Mouse (Mus musculus): Measurements from ENCODE around the gene Myo1c.
"Not testable (repeated sequence)": the region's sequence is repeated elsewhere in the genome, so short reads cannot be mapped to it uniquely, and the experiment has no call there.

The Myo1c gene

DNA sequence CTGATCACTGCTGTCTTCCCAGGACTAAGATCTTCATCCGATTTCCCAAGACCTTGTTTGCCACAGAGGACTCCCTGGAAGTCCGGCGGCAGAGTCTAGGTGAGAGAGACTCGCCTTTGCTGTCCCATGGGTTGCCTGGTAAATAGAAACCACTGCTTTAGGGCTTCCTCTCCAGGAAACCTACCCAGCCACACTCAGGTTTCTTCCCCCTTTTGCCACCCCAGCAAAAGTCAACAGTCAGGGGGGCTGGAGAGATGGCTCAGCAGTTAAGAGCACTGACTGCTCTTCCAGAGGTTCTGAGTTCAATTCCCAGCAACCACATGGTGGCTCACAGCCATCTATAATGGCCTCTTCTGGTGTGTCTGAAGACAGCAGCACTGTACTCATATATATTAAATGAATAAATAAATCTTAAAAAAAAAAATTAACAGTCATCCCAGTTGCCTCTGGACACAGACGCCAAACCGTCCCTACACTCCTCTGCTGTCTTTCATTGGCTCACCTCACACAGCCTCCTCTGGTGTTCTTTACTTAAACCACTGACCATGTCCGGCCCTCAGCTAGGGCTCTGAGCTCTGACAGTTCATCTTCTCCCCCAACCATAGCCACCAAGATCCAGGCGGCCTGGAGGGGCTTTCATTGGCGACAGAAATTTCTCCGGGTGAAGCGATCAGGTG lies 19.0 kb downstream of the Myo1c start:
- DNase-seq (ENCODE audit: low spot score) = no peak

DNA sequence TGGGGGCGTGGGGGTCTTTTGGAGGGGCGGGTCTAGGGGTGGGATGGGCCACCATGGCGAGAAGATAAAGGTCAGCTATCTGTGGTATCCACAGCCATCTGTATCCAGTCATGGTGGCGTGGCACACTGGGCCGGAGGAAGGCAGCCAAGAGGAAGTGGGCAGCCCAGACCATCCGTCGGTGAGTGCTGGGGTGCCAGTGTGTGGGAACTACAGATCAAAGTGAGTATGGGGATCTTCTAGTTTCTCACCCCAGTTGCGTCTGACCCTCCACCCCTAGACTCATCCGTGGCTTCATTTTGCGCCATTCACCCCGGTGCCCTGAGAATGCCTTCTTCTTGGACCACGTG lies 19.5 kb downstream of the Myo1c start:
- no peak for DNase-seq (ENCODE audit: low spot score)

DNA sequence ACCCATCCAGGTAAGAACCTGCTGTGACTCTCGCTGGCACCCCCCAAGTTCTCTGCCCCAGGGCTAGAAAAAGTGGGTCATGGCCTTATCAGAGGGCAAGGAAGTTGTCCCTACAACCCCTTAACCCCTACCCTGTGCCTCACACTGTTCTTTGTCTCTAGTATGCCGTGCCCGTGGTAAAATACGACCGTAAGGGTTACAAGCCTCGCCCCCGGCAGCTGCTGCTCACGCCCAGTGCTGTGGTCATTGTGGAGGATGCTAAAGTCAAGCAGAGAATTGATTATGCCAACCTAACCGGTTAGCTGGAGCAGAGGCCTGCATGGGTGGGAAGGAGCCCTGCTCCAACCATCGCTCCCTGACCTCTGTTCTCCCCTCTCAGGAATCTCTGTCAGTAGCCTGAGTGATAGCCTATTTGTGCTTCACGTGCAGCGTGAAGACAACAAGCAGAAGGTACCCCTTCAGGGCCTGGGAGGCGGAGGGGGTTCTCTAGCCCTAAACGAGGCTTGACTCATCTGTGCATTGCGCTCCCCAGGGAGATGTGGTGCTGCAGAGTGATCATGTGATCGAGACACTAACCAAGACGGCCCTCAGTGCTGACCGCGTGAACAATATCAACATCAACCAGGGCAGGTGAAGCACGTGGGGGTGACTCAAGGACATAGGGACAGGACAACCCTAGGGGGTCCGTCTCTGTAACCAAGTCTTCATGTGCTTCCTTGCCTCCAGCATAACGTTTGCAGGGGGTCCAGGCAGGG lies 21.3 kb downstream of the Myo1c start:
- no peak for DNase-seq (ENCODE audit: low spot score)

DNA sequence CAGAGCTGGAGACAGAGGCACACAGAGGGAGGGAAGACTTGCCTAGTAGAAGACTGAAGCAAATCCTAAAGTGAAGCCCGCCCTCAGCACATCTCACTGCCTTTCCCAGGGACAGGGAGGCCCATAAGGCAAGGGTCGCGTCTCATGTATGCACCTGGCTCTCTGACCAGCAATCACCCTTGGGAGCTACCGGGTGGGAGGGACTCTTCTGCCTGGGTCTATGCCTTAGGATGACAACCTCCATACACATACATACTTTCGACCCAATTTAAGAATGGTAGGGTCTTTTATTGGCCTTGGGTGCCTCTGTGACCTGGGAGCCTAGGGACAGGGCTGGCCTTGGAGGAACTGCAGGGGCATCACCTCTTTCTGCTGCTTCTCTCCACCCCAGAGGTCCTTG lies 23.1 kb downstream of the Myo1c start:
- DNase-seq (ENCODE audit: low spot score) = no peak

DNA sequence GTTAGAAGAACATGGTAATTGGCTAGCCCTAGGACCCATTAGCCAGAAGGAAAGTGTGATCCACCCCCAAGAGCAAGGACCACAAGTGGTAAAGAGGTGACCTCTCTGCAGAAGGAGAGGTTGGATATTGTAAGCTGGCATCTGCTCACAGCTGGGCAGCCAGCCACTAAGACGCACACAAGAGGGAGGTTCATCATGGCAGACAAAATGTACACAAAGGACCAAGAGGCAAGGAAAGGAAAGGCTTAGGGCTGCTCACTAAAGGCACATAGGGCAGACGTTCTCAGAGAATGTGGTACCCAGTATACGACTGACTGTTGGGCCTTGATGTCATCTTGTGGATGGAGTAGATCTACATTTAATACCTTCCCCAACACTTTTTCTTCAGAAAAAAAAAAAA lies 24.6 kb downstream of the Myo1c start:
- DNase-seq (ENCODE audit: low spot score) = no peak

DNA sequence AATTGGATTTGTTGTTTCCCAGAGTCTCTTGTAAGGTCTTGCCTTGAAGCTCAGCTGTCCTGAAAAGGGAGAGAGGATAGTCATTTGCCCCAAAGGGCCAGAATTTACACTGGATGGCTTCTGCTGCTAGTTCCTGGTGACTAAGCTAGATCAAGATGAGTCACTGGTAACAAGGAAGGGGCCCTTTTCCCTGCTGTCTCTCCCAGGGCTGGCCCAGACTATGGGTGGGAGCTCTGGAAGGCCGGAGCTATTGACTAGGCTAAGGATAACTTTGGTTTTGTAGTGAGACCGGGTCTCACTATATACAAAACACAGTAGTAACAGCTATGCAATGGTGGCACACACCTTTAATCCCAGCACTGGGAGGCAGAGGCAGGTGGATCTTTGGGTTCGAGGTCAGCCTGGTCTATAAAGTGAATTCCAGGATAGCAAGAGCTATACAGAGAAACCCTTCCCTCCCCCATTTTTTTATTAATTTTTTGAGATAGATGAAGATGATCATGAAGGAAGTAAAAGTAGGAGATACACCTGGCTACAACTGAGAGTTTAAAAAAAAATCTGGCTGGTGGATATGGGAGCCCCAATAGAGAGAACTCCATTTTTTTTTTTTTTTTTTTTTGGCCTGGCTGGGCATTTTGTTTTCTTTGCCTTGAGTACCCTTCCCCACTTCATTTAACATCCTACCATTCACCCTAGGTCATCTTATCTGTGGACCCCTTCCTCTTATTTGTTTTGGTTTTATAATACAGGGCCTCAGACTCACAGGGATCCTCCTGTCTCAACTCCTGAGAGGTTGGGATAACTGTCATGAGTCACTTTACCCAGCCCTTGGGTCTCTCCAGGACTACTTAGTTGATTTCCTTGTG lies 27.8 kb downstream of the Myo1c start:
- DNase-seq (ENCODE audit: low spot score) = no peak

DNA sequence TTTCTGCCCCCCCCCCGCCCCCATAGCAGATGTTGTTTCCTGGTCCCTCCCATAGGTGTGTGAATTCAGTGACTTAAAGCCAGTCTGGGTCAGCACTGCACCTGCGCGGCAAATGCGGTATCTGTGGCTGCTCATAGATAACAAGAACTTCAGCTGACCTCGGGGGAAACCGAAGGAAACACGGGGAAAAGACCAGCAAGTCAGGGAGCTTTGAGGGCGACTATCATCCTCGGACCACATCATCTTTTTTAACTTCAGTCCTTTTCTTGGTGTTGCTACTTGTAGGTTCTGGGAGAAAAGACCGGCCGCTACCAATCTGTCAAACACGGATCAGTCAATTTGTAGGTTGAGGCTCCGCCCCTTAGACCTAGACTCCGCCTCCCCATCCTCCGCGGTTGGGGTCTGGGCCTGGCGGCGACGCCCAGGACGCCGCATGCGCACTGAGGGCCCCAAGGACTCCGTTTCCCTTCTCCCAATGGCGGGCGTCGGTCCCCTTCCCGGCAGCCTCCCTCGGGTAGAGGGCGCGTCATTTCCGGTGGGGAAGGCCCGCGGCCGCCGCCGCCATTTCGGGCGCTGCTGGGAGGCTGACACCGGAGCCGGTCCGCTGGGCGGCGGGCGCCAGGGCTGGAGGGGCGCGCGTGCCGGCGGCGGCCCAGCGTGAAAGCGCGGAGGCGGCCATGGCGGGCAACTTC lies 28.6 kb downstream of the Myo1c start, which contains the start of gene Crk:
Crk (plus strand) TSS at position 513 of the 692 bp plus-strand sequence.
- peak; percentile 91 for DNase-seq (ENCODE audit: low spot score)

DNA sequence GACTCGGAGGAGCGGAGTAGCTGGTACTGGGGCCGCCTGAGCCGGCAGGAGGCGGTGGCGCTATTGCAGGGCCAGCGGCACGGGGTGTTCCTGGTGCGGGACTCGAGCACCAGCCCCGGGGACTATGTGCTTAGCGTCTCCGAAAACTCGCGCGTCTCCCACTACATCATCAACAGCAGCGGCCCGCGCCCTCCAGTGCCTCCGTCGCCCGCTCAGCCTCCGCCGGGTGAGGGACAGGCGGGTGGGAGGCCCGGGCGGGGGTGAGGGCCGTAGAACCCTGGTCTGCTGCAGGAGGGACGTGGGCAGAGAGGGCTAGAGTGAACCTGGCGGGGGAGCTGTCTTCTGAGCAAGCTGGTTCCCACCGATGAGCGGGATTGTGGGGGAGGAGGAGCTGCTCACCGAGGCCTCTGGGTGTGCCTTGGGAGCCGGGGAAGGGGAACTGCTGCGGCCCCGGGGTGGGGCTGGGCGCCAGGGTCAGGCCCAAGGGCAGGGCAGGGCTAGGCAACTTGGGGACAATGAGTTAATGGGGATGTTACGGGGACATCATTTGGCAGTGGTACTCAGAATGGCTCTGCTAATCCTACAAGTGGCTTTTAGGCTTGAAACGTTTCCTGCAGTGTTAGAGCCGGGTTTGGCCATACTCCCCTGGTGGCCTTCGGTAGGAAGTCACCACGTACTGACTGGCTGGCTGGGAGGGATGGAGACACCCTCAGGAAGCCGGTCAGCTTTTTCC lies 29.3 kb downstream of the Myo1c start:
- peak; percentile 26 for DNase-seq (ENCODE audit: low spot score)

DNA sequence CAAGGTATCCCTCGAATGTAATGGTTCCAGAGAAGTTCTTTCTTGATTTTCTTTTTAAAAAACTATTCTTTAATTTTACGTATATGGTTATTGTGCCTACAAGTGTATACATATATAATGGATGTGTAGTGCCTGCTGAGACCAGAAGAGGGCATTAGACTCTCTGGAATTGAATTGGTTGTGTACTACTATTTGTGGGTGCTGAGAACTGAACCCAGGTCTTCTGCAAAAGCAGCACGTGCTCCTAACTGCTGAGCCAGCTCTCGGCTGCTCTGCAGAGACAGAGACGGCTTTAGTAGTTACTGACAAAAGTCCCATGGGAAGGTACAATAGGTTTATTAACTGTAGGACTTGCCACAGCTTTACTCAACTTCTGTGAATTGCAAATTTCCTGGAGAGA lies 34.2 kb downstream of the Myo1c start:
- no peak for DNase-seq (ENCODE audit: low spot score)

DNA sequence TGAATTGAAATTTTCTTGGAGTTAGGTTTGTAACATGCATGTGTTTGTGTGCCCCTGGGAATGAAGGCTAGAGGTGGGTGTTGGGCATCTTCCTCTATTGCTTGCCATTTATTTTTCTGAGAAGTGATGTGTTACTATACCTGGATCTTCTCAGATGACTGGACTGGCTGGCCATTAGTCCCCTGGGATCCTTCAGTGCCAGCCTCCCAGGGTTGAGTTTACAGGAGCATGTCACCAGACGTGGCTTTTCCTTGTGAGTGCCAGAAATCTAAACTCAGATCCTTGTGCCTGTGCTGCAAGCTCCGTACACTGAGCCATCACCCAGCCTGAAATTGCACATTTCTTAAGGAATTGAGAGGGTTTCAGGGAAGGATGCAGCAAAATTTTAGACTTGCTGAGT lies 34.7 kb downstream of the Myo1c start:
- no peak for DNase-seq (ENCODE audit: low spot score)

DNA sequence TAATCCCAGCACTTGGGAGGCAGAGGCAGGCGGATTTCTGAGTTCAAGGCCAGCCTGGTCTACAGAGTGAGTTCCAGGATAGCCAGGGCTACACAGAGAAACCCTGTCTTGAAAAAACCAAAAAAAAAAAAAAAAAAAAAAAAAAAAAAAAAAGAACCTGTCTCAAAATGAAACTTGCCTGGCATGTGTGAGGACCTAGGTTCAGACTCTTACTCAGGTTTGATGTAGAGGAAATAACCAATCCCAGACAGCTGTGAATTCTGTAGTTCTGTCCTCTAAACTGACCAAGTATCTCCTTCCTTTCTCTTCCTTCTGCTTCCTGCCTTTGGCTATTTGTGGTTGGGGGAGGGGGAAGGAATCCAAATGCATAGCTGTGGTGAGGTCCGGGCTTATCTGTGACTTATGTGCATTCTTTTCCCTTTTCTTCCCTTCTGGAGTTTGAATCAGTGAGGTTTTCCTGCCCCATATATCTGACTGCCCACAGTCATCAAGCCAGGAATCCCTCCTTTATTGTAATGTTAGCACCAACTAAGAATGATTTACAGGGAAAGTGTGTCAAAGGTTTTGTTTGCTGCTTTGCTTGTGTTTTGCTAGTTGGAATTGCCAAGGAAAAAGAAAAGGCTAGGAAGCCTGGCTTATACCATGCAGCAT lies 37.2 kb downstream of the Myo1c start:
- DNase-seq (ENCODE audit: low spot score) = no peak

DNA sequence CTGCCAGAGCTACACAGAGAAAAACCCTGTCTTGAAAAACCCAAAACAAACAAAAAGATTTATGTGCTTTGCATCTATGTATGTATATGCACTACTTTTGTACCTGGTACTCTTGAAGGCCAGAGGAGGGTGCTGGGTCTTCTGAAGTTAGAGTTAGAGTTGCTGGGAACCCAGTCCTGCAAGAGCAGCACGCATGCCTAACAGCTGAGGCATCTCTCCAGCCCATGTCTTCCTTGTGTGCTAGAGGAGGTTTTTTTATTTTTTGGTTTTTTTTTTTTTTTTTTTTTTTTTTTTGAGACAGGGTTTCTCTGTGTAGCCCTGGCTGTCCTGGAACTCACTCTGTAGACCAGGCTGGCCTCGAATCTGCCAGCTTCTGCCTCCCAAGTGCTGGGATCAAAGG lies 37.8 kb downstream of the Myo1c start:
- no peak for DNase-seq (ENCODE audit: low spot score)

DNA sequence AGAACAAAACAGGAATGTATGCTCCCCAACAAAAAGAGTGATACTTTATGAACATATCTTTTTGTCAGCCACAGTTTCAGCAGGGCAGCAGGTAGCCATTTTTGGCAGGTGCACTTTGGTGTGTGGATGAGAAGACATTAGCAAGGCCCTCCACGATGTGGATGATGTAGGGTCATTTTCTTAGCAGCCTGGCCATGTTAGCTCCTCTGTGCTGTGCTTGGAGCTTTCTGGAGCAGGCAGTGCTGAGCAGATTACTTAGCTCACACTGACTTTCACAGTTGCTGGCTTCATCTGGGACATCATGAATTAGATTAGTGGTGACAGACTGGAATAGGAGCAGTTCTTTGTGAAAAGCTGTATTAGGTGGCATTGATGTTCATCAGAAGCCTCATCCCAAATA lies 39.7 kb downstream of the Myo1c start:
- DNase-seq (ENCODE audit: low spot score) = no peak

DNA sequence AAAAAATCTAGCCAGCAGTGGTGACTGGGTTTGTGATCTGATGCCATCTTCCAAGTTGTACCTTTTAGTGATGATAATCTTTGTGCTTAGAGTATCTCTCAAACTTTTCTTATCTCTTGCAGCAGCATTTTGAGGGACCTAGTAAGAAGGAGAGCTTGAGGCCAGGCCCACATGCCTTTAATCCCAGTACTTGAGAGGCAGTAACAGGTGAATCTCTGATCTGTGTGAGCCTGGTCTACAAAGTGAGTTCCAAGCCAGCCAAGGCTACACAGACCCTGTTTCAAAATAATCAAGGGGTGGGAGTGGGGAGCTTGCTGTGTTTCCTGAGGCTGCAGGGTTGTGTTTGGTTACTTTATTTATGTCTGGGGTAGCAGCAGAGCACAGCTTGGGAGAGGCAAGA lies 40.7 kb downstream of the Myo1c start:
- DNase-seq (ENCODE audit: low spot score) = no peak

DNA sequence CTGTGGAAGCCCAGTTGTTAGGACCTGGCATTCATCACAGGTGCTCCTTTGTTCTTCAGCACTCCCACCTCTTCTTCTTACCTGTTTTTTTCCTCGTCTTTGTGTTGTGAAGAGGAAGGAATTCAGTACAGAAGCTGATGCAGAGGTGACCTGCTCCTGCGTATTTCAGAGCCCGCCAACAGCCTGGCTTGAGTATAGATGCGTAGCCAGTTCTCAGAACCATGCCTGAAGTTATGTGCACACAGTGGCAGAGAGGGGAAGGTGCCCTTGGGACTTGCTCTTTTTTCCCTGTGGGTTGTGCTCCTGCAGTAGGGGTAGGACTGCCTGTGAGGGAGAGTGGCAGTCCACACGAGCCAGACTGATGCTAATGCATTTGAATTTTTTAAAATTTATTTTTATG lies 43.3 kb downstream of the Myo1c start:
- no peak for DNase-seq (ENCODE audit: low spot score)

DNA sequence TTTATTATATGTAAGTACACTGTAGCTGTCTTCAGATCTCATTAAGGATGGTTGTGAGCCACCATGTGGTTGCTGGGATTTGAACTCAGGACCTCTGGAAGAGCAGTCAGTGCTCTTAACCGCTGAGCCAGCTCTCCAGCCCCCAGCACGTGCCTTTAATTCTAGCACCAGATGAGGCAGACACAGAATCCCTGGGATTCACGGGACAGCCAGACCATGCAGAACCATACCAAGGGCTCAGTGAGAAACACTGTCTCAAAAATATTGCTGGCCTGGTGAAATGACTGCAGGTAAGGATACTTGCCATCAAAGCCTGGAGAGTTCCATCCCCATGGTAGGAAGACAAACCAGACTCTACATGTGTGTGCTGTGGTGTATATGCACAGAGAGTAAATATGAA lies 47.2 kb downstream of the Myo1c start:
- not testable (repeated sequence) for DNase-seq (ENCODE audit: low spot score)

DNA sequence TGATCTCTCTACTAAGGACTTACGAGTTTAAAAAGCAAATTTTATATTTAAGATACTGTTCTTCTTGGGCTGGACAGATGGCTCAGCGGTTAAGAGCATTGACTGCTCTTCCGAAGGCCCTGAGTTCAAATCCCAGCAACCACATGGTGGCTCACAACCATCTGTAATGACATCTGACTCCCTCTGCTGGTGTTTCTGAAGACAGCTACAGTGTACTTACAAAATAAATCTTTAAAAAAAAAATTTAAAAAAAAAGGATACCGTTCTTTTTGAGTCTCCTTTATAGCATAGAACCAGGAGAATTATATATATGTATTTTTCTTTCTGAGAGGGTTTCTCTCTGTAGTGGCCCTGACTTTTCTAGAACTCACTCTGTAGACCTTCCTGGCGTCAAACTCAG lies 50.3 kb downstream of the Myo1c start:
- DNase-seq (ENCODE audit: low spot score) = no peak

DNA sequence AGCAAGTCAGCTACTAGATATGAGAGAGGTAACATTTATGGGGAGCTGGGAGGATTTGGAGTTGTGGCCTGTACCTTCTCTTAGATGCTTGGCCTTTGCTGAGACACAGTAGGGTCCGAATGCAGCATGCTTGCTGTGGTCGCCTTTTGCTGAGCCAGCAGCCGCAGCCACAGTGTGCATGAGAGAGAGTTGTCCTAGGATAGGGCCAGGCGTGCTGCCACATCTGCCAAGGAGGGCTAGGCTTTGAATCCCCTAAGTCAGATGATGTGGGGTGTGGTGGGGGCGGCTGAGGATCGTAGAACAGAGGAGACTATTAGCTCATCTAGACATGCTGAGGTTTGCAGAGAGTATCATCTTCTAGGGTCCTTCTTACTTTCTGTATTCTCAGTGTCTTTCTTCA lies 52.5 kb downstream of the Myo1c start:
- DNase-seq (ENCODE audit: low spot score) = no peak

DNA sequence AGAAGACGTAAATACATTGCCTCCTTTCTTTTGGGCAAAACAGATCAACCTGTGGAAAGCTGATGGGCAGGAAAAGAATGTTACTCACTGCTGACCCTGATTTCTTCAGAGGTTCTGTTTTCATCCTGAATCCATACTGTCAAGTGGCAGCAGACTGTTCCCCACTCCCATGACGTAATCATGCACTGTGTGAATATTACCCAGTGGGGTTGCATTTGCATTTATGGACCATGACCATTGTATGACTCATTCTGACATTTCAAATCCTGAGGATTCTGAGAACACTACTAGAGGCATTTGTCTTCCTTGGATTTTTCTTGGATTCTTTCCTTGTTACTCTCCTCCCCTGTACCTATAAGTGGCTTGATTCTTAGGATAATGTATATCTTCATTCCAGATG lies 53.4 kb downstream of the Myo1c start:
- DNase-seq (ENCODE audit: low spot score) = no peak

DNA sequence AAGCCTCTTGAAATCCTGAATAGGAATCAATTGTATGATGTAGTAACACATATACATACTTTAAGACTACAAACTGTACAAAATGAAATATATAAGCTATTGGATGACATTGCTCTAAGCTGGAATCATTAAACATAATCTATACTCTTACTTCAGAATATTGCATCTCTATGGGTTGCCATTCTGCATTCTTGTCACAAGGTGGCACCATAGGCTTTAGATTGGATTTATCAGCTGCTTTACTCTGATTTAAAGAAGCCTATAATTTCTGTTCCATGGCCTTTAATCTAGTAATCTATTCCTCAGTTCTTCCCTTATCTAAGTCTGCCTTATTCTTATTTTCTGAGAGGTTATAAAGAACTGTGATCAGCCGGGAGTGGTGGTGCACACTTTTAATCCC lies 63.6 kb downstream of the Myo1c start:
- no peak for DNase-seq (ENCODE audit: low spot score)

DNA sequence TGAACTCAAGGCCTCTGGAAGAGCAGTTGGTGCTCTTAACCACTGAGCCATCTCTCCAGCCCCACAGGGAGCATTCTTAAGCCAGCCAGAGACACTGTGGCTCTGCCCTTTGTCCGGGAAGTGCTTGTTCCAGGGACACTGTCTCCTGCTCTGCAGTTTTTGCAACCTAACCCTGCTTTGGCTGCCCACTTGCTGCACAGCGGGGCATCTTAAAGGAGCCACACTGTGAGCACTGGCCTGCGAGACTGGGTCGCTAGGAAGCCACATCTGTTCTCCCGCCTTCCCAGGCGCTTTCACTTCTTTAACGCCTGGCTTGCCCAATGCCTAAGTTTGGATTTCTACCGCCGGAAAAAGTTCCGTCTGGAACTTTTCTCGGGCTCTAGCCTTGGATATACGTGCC lies 65.3 kb downstream of the Myo1c start:
- DNase-seq (ENCODE audit: low spot score) = no peak
